Mouse (Mus musculus) forebrain, postnatal 0 days (tissue): Measurements from ENCODE around the gene Son. TPM values are rescaled to one million over a fixed set of nuclear protein-coding genes. Genes with fewer than 3 reads are reported as not detected.

Experiments used
- ATAC-seq: fragments of 200-750 bp; cut with Nextera tagmentation; 2 replicates; pipeline ENCODE4 v1.8.0; 2017; ENCODE audit warnings: mild to moderate bottlenecking, moderate library complexity
- DNase-seq: peaks from one replicate; pipeline ENCODE4 v3.0.0-alpha.2; 2015
- H3K27ac ChIP-seq: fragments of 300-500 bp; sonication (generic); 2 replicates; pipeline ENCODE4 v1.5.1; 2014; ENCODE audit warnings: low read depth, mild to moderate bottlenecking, antibody characterized with exemption, low read length, moderate library complexity, mixed read lengths
- H3K27me3 ChIP-seq: fragments of 300-500 bp; sonication (generic); 2 replicates; pipeline ENCODE4 v1.6.1; 2014; ENCODE audit warnings: mild to moderate bottlenecking, low read length, mixed read lengths; ENCODE audit not compliant: insufficient read depth
- H3K36me3 ChIP-seq: fragments of 300-500 bp; sonication (generic); 2 replicates; pipeline ENCODE4 v1.6.1; 2014; ENCODE audit warnings: mild to moderate bottlenecking, moderate library complexity; ENCODE audit not compliant: insufficient read depth
- H3K4me1 ChIP-seq: fragments of 300-500 bp; sonication (generic); 2 replicates; pipeline ENCODE4 v1.6.1; 2014; ENCODE audit warnings: antibody characterized with exemption; ENCODE audit not compliant: insufficient read depth
- H3K4me2 ChIP-seq: fragments of 300-500 bp; sonication (generic); 2 replicates; pipeline ENCODE4 v1.6.1; 2014; ENCODE audit warnings: low read depth, mild to moderate bottlenecking, moderate library complexity
- H3K4me3 ChIP-seq: fragments of 300-500 bp; sonication (generic); 2 replicates; pipeline ENCODE4 v1.5.1; 2014; ENCODE audit warnings: low read depth, low read length, mixed read lengths
- H3K9ac ChIP-seq: fragments of 300-500 bp; sonication (generic); 2 replicates; pipeline ENCODE4 v1.6.1; 2014; ENCODE audit warnings: mild to moderate bottlenecking
- H3K9me3 ChIP-seq: fragments of 300-500 bp; sonication (generic); 2 replicates; pipeline ENCODE4 v1.6.1; 2016; ENCODE audit warnings: low read length
- CTCF ChIP-seq: sonication (generic); IDR thresholded peaks from 2 replicates; pipeline ENCODE4 v1.5.1; 2016; ENCODE audit warnings: antibody characterized with exemption, control low read depth, low read depth
- WGBS: fragments of 180-500 bp; shearing (Covaris S2); extraction: QIAGEN DNeasy Blood & Tissue Kit; methylation state at CpG from one replicate; pipeline ENCODE4 v1.1.7; 2014; 5-methylcytosine and 5-hydroxymethylcytosine counted together
- polyA plus RNA-seq: library from polyadenylated mRNA; unstranded; fragments of >200 nt; fragmentation: Nextera tagmentation; extraction: Ambion mirVana; gene quantifications from 2 replicates; pipeline ENCODE4 v1.2.1, GENCODE M21; 2015
- total RNA-seq: library from RNA; depleted of rRNA; stranded (reverse); fragments of >200 nt; gene quantifications from 2 replicates; pipeline ENCODE4 v1.2.3, GENCODE M21; 2014

Son gene
- total and polyA plus RNA-seq, 2 experiments from 2014 or later = 76.7 to 279 TPM

DNA sequence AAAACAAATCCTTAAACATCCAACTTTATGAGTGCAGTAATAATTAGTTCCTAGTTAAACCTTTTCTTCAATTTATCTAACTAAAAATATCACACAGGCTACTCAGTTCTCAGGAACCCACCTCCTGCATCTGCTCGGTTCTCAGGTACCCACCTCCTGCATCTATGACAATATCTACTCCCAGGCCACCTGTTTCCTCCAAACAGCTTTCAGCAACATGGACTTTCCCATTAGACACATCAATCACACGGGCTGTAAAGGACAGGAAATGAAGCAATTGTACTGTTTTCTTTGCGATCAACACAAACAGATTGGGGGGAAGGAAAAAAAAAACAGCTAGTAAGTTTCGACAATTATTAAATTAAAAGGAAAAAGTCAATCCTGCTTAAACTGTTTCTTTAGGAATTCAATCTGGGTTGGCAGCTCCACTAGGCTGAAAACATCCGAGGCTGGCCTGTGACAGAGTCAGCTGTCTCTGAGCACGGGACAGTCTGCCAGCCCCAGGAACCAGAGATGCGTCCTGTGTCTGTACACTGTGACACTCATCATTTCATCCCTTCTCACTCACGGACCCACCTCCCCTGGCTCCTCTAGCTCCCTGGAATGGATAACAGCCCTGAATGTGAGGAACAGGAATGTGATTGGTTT, 47.9 kb downstream of the Son start:
- Histone ChIP-seq H3K4me3 (no peak overlapping the region), H3K4me2 (no peak overlapping the region), H3K9ac (no peak overlapping the region), H3K36me3 (peaks cover 31% of the 10 kb centered on the region), H3K27me3 (no peaks in the 10 kb centered on the region), H3K9me3 (no peaks in the 10 kb centered on the region), H3K27ac (no peak overlapping the region), H3K4me1 (no peaks in the 10 kb centered on the region)
- DNase-seq (no peak), ATAC-seq (no peak)
- 74% methylated on average over 8 of the region's 8 CpGs for WGBS
- no peak for TF ChIP-seq CTCF

DNA sequence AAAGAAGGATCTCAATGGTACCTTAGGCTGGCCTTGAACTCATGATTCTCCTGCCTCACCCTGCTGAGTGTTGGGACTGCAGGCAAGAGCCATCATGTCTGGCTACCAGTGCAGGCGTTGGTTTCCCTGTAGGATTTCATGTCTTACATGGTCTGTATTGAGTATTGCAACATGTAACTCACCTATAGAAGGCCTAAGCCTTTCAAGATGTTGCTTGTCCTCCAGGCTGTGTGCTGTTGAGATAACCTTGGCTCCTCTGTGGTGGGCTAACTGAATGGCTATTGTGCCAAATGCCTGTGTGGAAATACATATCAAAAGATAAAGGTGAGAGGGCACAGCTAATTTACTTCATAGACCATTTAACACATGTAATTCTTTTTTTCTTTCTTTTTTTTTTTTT, 51.7 kb downstream of the Son start:
- no peaks in the 10 kb centered on the region for H3K27me3 ChIP-seq
- H3K4me1 ChIP-seq = no peaks in the 10 kb centered on the region
- H3K27ac ChIP-seq = no peak overlapping the region
- WGBS = 88% methylated on average over 1 of the region's 1 CpGs
- no peak overlapping the region for H3K4me3 ChIP-seq
- DNase-seq = no peak
- peaks cover 51% of the 10 kb centered on the region for H3K36me3 ChIP-seq
- no peaks in the 10 kb centered on the region for H3K9me3 ChIP-seq
- no peak for ATAC-seq
- TF ChIP-seq CTCF = no peak
- H3K4me2 ChIP-seq = no peak overlapping the region
- no peak overlapping the region for H3K9ac ChIP-seq

DNA sequence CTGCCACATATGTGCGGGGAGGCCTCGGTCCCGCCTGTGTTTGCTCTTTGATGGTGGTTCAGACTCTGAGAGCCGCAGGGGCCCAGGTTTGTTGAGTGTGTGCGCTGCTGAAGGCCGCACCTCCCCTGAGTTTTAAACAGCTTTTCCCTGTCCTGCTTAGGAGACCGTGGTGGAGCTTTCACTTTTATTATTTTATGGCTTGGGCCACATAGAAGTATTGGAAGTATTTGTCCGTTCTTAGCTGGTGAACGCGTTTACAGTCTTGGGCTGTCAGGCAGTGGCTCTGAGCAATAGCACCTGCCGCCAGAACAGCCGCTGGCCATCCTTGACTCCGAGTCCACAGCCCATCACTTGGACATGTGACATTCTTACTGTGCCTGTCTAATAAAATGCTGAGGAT, 54.6 kb downstream of the Son start:
- no peak for TF ChIP-seq CTCF
- Histone ChIP-seq H3K27me3 (no peaks in the 10 kb centered on the region), H3K36me3 (peaks cover 58% of the 10 kb centered on the region), H3K4me1 (no peaks in the 10 kb centered on the region), H3K9me3 (no peaks in the 10 kb centered on the region), H3K4me2 (no peak overlapping the region), H3K27ac (no peak overlapping the region), H3K4me3 (no peak overlapping the region), H3K9ac (no peak overlapping the region)
- WGBS = 88% methylated on average over 13 of the region's 13 CpGs
- DNase-seq = no peak
- ATAC-seq = no peak

DNA sequence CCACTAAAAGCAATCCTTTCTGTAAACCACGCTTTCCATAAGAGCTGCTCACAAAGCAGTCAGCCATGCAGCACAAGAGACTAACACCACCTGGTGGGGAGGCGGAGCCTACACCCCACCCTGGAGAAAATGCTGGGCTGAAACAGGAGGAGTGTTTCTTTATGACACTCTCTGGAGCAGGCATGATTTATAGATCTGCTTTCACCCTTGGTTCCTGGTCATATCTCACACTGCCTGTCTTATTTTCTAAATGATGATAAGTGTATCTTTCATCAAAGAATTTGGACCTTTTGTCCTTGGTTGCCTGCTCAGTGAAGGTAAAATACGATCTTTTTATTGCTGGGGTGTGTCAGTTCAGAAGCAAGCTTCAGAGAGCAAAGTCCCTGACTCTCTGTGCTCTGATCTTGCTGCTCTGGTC, 55.5 kb downstream of the Son start:
- TF ChIP-seq CTCF = no peak
- Histone ChIP-seq H3K9me3 (no peaks in the 10 kb centered on the region), H3K27me3 (no peaks in the 10 kb centered on the region), H3K27ac (no peak overlapping the region), H3K4me3 (no peak overlapping the region), H3K4me1 (no peaks in the 10 kb centered on the region), H3K36me3 (peaks cover 62% of the 10 kb centered on the region), H3K9ac (no peak overlapping the region), H3K4me2 (no peak overlapping the region)
- ATAC-seq (no peak), DNase-seq (no peak)
- 51% methylated on average over 3 of the region's 3 CpGs for WGBS

DNA sequence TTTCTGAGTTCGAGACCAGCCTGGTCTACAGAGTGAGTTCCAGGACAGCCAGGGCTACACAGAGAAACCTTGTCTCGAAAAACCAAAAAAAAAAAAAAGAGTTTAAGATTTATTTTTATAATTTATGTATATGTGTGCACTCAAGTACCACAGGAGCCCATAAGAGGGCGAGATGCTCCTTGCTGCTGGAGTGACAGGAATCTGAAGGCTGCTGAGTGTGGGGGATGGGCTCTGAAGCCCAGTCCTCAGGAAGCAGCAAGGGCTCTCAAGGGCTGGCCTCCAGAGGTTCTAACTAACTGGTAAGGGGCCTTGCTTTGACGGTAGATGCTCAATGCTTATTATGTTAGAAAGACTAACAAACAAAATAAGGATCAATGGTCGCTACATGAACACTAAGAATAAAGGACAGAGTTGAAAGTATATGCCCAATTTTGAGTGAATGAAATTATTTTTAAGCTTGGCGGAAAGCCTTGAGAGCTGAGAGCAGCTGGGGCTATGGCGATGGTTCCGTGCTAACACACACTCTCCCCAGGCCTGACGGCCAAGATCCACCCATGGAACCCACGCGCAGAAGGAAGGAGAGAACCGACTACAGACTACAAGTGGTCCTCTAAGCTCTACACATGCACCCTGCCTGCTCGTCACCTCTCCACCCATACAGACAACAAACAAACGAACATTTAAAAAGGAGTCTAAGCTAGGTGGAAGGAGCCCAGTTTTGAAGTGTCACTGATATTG, 57.5 kb downstream of the Son start:
- Histone ChIP-seq H3K4me2 (no peak overlapping the region), H3K9me3 (no peaks in the 10 kb centered on the region), H3K9ac (no peak overlapping the region), H3K27me3 (no peaks in the 10 kb centered on the region), H3K4me3 (no peak overlapping the region), H3K27ac (no peak overlapping the region), H3K36me3 (peaks cover 61% of the 10 kb centered on the region), H3K4me1 (no peaks in the 10 kb centered on the region)
- peak; percentile 43; the same call in 1 of the 2 replicates for TF ChIP-seq CTCF
- ATAC-seq (no peak; the same call in 1 of the 2 replicates), DNase-seq (peak; percentile 30)
- 79% methylated on average over 14 of the region's 14 CpGs for WGBS

DNA sequence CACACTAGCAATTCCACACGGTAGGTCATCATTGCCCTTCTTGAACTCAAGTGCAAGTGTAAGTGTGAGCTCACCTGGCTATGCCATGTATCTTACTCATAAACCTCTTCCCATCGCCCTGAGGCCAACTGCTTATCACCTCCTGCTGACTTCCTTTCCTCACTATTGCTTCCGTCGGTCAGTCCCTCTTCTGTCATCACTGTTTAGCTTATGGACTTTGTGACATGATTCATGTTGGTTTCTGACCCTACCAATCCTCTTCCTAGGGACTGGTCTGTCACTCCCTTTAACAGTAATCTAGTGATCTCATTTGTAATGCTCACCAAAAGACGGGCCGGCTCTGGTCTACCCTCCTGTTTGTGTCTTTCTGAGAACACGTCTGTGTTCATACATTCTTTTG, 62.9 kb downstream of the Son start:
- ATAC-seq (no peak), DNase-seq (no peak)
- no peak for TF ChIP-seq CTCF
- Histone ChIP-seq H3K36me3 (peaks cover 61% of the 10 kb centered on the region), H3K27ac (no peak overlapping the region), H3K9me3 (no peaks in the 10 kb centered on the region), H3K4me1 (no peaks in the 10 kb centered on the region), H3K27me3 (no peaks in the 10 kb centered on the region), H3K4me2 (no peak overlapping the region), H3K4me3 (no peak overlapping the region), H3K9ac (no peak overlapping the region)
- WGBS = 90% methylated on average over 7 of the region's 7 CpGs

DNA sequence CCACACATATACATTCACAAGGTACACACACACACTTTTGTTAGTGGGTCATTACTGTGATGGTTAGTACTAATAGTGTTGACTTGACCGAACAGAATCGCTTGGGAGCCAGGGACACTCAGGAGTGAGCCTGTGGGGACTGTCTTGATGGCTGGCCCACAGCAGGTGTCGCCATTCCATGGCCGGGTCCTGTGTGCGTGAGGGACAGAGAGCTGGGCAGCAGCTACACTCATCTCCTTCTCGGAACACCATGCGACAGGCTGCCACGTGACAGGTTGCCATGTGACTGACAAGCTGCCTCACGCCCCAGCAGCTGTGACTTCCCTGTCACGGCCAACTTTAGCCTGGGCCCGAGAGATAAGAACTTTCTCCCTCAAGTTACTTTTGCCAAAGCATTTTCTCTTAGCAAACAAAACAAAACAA, 69.6 kb downstream of the Son start:
- Histone ChIP-seq H3K36me3 (peaks cover 22% of the 10 kb centered on the region), H3K9ac (no peak overlapping the region), H3K4me1 (no peaks in the 10 kb centered on the region), H3K9me3 (no peaks in the 10 kb centered on the region), H3K27me3 (no peaks in the 10 kb centered on the region), H3K4me3 (no peak overlapping the region), H3K27ac (no peak overlapping the region), H3K4me2 (no peak overlapping the region)
- TF ChIP-seq CTCF = no peak
- no peak for DNase-seq
- WGBS = 78% methylated on average over 11 of the region's 11 CpGs
- no peak for ATAC-seq
